ENCODE assay signal across 18 mouse cellular contexts in the genomic region with DNA sequence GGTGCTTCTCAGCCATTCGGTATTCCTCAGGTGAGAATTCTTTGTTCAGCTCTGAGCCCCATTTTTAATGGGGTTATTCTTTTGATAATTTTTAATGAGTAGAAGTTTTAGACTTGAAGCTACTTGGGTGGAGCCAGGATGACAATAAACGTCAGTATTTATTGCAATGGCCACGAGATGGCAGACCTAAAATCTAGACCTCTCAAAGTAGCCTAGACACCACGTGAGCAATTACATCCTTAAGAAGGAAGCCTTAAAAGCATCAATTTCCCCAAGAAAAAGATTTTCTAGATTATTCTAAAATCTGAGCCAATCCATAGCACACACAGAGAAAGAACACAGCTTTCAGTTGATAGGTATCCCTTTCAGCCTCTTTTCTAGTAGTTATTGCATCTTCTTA.
A peak's percentile ranks its signal among the peaks of the same experiment; 100 is the strongest.
DNase-seq lines count a peak whose midpoint lies in the region; ATAC-seq and TF ChIP-seq lines count a peak whose summit lies in the region.
"Had no signal": no experiment of that assay in that cellular context is flagged by ENCODE, and none has a peak within 500 bp of the region (broad histone marks: within the 10 kb centered on the region; RNA-seq: fewer than 3 reads in every experiment).

No protein-coding gene starts in this region.

- 55% methylated on average over 4 of the region's 4 CpGs for WGBS in kidney, embryonic 16.5 days
- WGBS in lung, adult 2 months: 63% methylated on average over 4 of the region's 4 CpGs

- no peak for ATAC-seq in kidney, embryonic 16.5 days (ENCODE audit: low FRiP score, low TSS enrichment)
- ATAC-seq: inflammation-experienced regulatory T-cells, adult 6 months; liver, embryonic 12.5 days had no signal

- no peaks in the 10 kb centered on the region for H3K27me3 ChIP-seq in kidney, embryonic 16.5 days (ENCODE audit: insufficient read depth, low read length)
- H3K27me3 ChIP-seq: heart, embryonic 13.5 days; liver, embryonic 12.5 days; midbrain, embryonic 12.5 days had no signal

- no peak overlapping the region for H3K9ac ChIP-seq in kidney, embryonic 16.5 days (replicated peaks; ENCODE audit: low read length)
- H3K9ac ChIP-seq: heart, embryonic 13.5 days; liver, embryonic 12.5 days; midbrain, embryonic 12.5 days had no signal

- no peak for DNase-seq in gastrocnemius, adult 2 months
- DNase-seq in gastrocnemius, adult 18-20 months (ENCODE audit: low spot score): no peak
- DNase-seq in kidney, adult 9 months: peak; percentile 12
- peak; percentile 37 for DNase-seq in lung, postnatal 10 days
- no peak for DNase-seq in lung, adult 2 months
- DNase-seq in lung, postnatal 36 days: peak; percentile 22
- DNase-seq in thymus, postnatal 14 days: no peak
- DNase-seq: B cell, adult 2 months; cerebellum, adult 11 months; embryo, embryonic 11 days; gastrocnemius, postnatal 14 days had no signal

- no peak overlapping the region for H3K4me2 ChIP-seq in kidney, embryonic 16.5 days (replicated peaks; ENCODE audit: low read depth, low read length)
- H3K4me2 ChIP-seq: heart, embryonic 13.5 days; liver, embryonic 12.5 days; midbrain, embryonic 12.5 days had no signal

- intact Hi-C loops in gastrocnemius, adult 2 months (cut with DNase I): no loop called here

- TF ChIP-seq CTCF in gastrocnemius, adult 2 months (IDR thresholded peaks at IDR 0.05): peak; percentile 13; the same call in 1 of the 2 replicates
- no peak for TF ChIP-seq CTCF in lung, adult 2 months (IDR thresholded peaks at IDR 0.05; ENCODE audit: insufficient read depth, low read length)

- no peak overlapping the region for H3K4me3 ChIP-seq in gastrocnemius, adult 2 months
- H3K4me3 ChIP-seq in kidney, embryonic 16.5 days (ENCODE audit: low read length): no peak overlapping the region
- no peak overlapping the region for H3K4me3 ChIP-seq in lung, adult 2 months (replicated peaks; ENCODE audit: extremely low read depth, low read depth, low read length)
- H3K4me3 ChIP-seq: heart, embryonic 13.5 days; limb, embryonic 10.5 days; liver, embryonic 12.5 days; midbrain, embryonic 12.5 days had no signal

- H3K4me1 ChIP-seq in kidney, embryonic 16.5 days (ENCODE audit: insufficient read depth, low read length): peaks cover 8% of the 10 kb centered on the region; the same call in 1 of the 2 replicates
- no peaks in the 10 kb centered on the region for H3K4me1 ChIP-seq in lung, adult 2 months (ENCODE audit: control insufficient read depth, insufficient read depth, low read length)
- H3K4me1 ChIP-seq: liver, embryonic 12.5 days; midbrain, embryonic 12.5 days had no signal

- no peak overlapping the region for H3K27ac ChIP-seq in gastrocnemius, adult 2 months
- H3K27ac ChIP-seq in kidney, embryonic 16.5 days (ENCODE audit: low read length): no peak overlapping the region
- H3K27ac ChIP-seq: heart, embryonic 13.5 days; limb, embryonic 10.5 days; liver, embryonic 12.5 days; macrophage; midbrain, embryonic 12.5 days had no signal

- H3K36me3 ChIP-seq in kidney, embryonic 16.5 days (ENCODE audit: insufficient read depth, low read length): no peaks in the 10 kb centered on the region
- H3K36me3 ChIP-seq: heart, embryonic 13.5 days; limb, embryonic 10.5 days; liver, embryonic 12.5 days; midbrain, embryonic 12.5 days had no signal

- H3K9me3 ChIP-seq in kidney, embryonic 16.5 days (ENCODE audit: low read length): no peaks in the 10 kb centered on the region
- H3K9me3 ChIP-seq: heart, embryonic 13.5 days; limb, embryonic 10.5 days; liver, embryonic 12.5 days; midbrain, embryonic 12.5 days had no signal

- TF ChIP-seq POLR2A in lung, adult 2 months (IDR thresholded peaks at IDR 0.05; ENCODE audit: borderline replicate concordance, extremely low read depth, low read depth, low read length): no peak

Comparison
In these comparisons a context has a peak if more than half of its experiments do, and no peak if none do; other contexts are left out.
1. DNase-seq: peak in kidney, adult 9 months (single experiment), lung, postnatal 10 days (single experiment) and lung, postnatal 36 days (single experiment); none in gastrocnemius, adult 2 months (single experiment), gastrocnemius, adult 18-20 months (single experiment), lung, adult 2 months (single experiment) and thymus, postnatal 14 days (single experiment).